Mouse (Mus musculus) C2C12 (cell line): ENCODE measurements around the gene Mcm3. TPM values are rescaled to one million over a fixed set of nuclear protein-coding genes. Genes with fewer than 3 reads are reported as not detected.
"Not testable (repeated sequence)": the region's sequence is repeated elsewhere in the genome, so short reads cannot be mapped to it uniquely, and the experiment has no call there.

Source experiments
- H3K27me3 ChIP-seq: one replicate; pipeline ENCODE4 v1.6.1; 2011; ENCODE audit not compliant: control insufficient read depth, insufficient read depth, insufficient read length
- H3K36me3 ChIP-seq: one replicate; pipeline ENCODE4 v1.6.1; 2011; ENCODE audit not compliant: control insufficient read depth, insufficient read depth
- H3K4me3 ChIP-seq: one replicate; pipeline ENCODE4 v1.5.1; 2011; ENCODE audit warnings: mild to moderate bottlenecking, control low read depth; ENCODE audit not compliant: poor library complexity, insufficient read depth, severe bottlenecking
- H3K79me2 ChIP-seq: one replicate; pipeline ENCODE4 v1.6.1; 2011; ENCODE audit not compliant: control insufficient read depth, insufficient read depth
- H3K79me3 ChIP-seq: one replicate; pipeline ENCODE4 v1.6.1; 2011; ENCODE audit warnings: low read depth, control low read depth
- H3ac ChIP-seq: one replicate; pipeline ENCODE3; 2011; ENCODE audit warnings: low read depth; ENCODE audit not compliant: control insufficient read depth, insufficient read length
- CEBPB ChIP-seq: IDR thresholded peaks from one replicate; pipeline ENCODE4 v1.6.1; 2011; ENCODE audit warnings: low read depth, mild to moderate bottlenecking, control low read depth, moderate library complexity
- CTCF ChIP-seq: IDR thresholded peaks from one replicate; pipeline ENCODE4 v1.5.1; 2011; ENCODE audit not compliant: control insufficient read depth, insufficient read depth, insufficient read length
- FOSL1 ChIP-seq: IDR thresholded peaks from one replicate; pipeline ENCODE4 v1.8.0; 2011; ENCODE audit warnings: mild to moderate bottlenecking, low read length; ENCODE audit not compliant: poor library complexity, insufficient read depth, severe bottlenecking
- MAX ChIP-seq: IDR thresholded peaks from one replicate; pipeline ENCODE4 v1.6.1; 2011; ENCODE audit warnings: mild to moderate bottlenecking, control low read depth
- MYOD1 ChIP-seq: IDR thresholded peaks from one replicate; pipeline ENCODE4 v1.6.1; 2011; ENCODE audit warnings: low read depth; ENCODE audit not compliant: control insufficient read depth, insufficient read length
- MYOG ChIP-seq: IDR thresholded peaks from one replicate; pipeline ENCODE4 v1.6.1; 2011; ENCODE audit not compliant: control insufficient read depth, insufficient read length; ENCODE audit errors: extremely low read depth
- USF1 ChIP-seq: IDR thresholded peaks from one replicate; pipeline ENCODE4 v1.6.1; 2011; ENCODE audit warnings: low read depth, mild to moderate bottlenecking, control low read depth, moderate library complexity
- polyA plus RNA-seq: library from polyadenylated mRNA; unstranded; fragments of >200 nt; fragmentation: generic; extraction: Trizol; gene quantifications from one replicate; pipeline ENCODE4 v1.2.1, GENCODE M21; 2012; ENCODE audit warnings: missing spikeins

The Mcm3 gene
- polyA plus RNA-seq, 1 experiment, result 126 TPM

DNA sequence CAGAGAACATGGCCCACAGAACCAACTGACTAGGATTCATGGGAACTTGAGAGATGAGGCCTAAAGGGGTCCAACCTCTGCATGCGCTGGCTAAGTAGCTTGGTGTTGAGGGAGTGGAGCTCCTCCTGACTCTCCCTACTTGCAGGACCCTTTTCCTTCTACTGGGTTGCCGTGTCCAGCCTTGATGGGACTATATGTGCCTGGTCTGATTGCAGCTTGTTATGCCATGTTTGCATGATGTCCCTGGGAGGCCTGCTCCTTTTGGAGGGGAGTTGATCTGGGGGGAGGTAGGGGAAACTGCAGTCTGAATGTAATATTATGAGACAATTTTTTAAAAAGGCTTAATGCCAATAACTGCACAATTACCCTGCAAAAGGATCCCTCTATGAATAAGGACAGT, 18.8 kb downstream of the Mcm3 start:
- Histone ChIP-seq H3K4me3 (no peak overlapping the region), H3K27me3 (no peaks in the 10 kb centered on the region), H3K79me2 (no peaks in the 10 kb centered on the region), H3ac (no peak overlapping the region), H3K36me3 (peaks cover 48% of the 10 kb centered on the region), H3K79me3 (no peaks in the 10 kb centered on the region)
- TF ChIP-seq CEBPB, result no peak
- TF ChIP-seq CTCF, result no peak
- no peak for TF ChIP-seq FOSL1
- no peak for TF ChIP-seq MYOG
- TF ChIP-seq MYOD1, result no peak
- TF ChIP-seq MAX, result no peak
- no peak for TF ChIP-seq USF1

DNA sequence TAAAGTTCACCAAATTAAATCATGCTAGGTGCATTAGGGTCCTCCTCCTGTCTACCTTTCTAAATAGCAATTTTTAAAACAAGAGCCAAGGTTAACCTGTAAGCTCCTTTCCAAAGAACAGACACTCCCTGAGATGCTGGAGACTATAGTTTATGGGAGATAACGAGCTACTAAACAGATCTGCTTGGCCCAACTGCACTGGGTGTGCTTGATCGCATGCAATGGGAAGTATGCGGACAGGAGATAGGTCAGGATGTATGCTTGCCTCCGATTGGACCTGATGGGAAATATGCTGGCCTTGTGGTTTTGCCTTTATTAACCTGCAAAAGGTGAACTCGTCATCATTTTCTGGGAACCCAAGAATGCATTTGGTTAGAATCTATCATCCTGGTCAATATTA, 24.9 kb downstream of the Mcm3 start:
- no peaks in the 10 kb centered on the region for H3K79me3 ChIP-seq
- no peak overlapping the region for H3K4me3 ChIP-seq
- H3ac ChIP-seq, result no peak overlapping the region
- no peak for TF ChIP-seq MYOD1
- TF ChIP-seq CTCF, result no peak
- no peak for TF ChIP-seq CEBPB
- no peak for TF ChIP-seq MAX
- TF ChIP-seq USF1, result no peak
- no peak for TF ChIP-seq MYOG
- no peak for TF ChIP-seq FOSL1
- peaks cover 3% of the 10 kb centered on the region for H3K36me3 ChIP-seq
- H3K79me2 ChIP-seq, result no peaks in the 10 kb centered on the region
- no peaks in the 10 kb centered on the region for H3K27me3 ChIP-seq

DNA sequence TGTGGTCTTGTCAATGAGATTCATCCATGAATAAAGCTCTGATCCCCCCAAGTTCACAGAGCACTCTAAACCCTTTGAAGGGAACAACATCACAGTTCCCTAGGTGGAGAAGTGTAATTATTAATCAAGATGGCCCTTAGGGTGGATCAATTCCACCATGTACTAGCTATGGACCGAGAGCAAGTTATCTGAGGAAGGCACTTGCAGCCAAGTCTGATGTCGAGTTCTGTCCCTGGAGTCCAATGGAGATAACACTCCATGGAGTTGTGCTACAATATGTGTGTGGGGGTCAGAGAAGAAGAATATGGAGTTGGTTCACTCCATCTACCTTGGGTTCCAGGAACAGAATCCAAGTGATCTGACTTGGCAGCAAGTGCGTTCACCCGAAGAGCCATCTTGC, 25.4 kb downstream of the Mcm3 start:
- Histone ChIP-seq H3K27me3 (no peaks in the 10 kb centered on the region), H3K79me3 (no peaks in the 10 kb centered on the region), H3ac (no peak overlapping the region), H3K79me2 (no peaks in the 10 kb centered on the region), H3K36me3 (no peaks in the 10 kb centered on the region), H3K4me3 (no peak overlapping the region)
- TF ChIP-seq CTCF, result no peak
- TF ChIP-seq USF1, result no peak
- no peak for TF ChIP-seq CEBPB
- TF ChIP-seq FOSL1, result no peak
- no peak for TF ChIP-seq MYOD1
- TF ChIP-seq MAX, result no peak
- TF ChIP-seq MYOG, result no peak

DNA sequence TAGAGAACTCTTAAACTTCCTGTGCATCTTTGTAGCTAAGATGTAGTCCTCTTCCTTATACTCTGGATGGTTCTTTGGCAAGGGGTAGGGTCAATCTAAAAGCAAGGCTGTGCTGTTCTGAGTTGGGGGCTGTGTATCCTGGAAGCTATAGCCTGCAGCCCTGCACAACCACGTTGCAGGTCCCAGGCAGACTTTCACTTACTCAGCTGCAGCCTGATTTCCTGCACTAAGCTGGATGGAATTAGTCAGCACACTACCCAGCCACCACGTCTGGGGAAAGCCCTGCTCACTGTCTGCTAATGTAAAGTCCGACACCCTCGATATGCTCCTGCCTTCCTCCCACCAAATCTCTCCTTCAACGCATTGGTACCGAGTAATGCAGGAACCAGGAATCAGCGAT, 28.7 kb downstream of the Mcm3 start:
- Histone ChIP-seq H3K27me3 (no peaks in the 10 kb centered on the region), H3K4me3 (no peak overlapping the region), H3K79me2 (no peaks in the 10 kb centered on the region), H3K79me3 (no peaks in the 10 kb centered on the region), H3ac (no peak overlapping the region), H3K36me3 (no peaks in the 10 kb centered on the region)
- no peak for TF ChIP-seq CEBPB
- no peak for TF ChIP-seq USF1
- TF ChIP-seq CTCF, result no peak
- TF ChIP-seq FOSL1, result no peak

DNA sequence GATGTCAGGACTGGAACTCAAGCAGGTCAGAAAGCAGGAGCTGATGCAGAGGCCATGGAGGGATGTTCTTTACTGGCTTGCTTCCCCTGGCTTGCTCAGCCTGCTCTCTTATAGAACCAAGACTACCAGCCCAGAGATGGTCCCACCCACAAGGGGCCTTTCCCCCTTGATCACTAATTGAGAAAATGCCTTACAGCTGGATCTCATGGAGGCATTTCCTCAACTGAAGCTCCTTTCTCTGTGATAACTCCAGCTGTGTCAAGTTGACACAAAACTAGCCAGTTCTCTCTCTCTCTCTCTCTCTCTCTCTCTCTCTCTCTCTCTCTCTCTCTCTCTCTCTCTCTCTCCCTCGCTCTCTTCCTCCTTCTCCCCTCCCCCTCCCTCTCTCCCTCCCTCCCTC, 29.6 kb downstream of the Mcm3 start, which contains the start of gene Il17f:
Il17f (minus strand) TSS at position 101 of the 400 bp plus-strand sequence.
- not testable (repeated sequence) for H3ac ChIP-seq, H3K79me3 ChIP-seq, H3K79me2 ChIP-seq, H3K4me3 ChIP-seq, H3K36me3 ChIP-seq, H3K27me3 ChIP-seq

GRCm38 (mm10) chr1:20788419-20788818, 31.7 kb downstream of the Mcm3 start:
- H3K79me3 ChIP-seq, result no peaks in the 10 kb centered on the region
- no peak for TF ChIP-seq MYOD1
- no peak for TF ChIP-seq CTCF
- no peak for TF ChIP-seq USF1
- no peak for TF ChIP-seq MAX
- TF ChIP-seq FOSL1, result no peak
- TF ChIP-seq MYOG, result no peak
- no peak for TF ChIP-seq CEBPB

More at GRCm38 (mm10) chr1:20788419-20788818, 31.7 kb downstream of the Mcm3 start:
- H3K36me3 ChIP-seq, result no peaks in the 10 kb centered on the region
- no peak overlapping the region for H3K4me3 ChIP-seq
- no peaks in the 10 kb centered on the region for H3K27me3 ChIP-seq
- H3K79me2 ChIP-seq, result no peaks in the 10 kb centered on the region
- no peak overlapping the region for H3ac ChIP-seq
